Mouse (Mus musculus) ES-E14 (cell line): ENCODE measurements around the gene Ehhadh. TPM values are rescaled to one million over a fixed set of nuclear protein-coding genes. Genes with fewer than 3 reads are reported as not detected.

ENCODE experiments used
- DNase-seq: peaks from one replicate; pipeline ENCODE4 v3.0.0-alpha.2; 2013; ENCODE audit warnings: low read depth, low spot score
- H3K27ac ChIP-seq: 2 replicates; pipeline ENCODE4 v1.5.1; 2012; ENCODE audit warnings: low read depth, mild to moderate bottlenecking, low read length, moderate library complexity, mixed read lengths; ENCODE audit not compliant: poor library complexity, insufficient read depth, severe bottlenecking
- H3K36me3 ChIP-seq: 2 replicates; pipeline ENCODE4 v1.6.1; 2012; ENCODE audit warnings: mild to moderate bottlenecking, low read length, moderate library complexity, mixed read lengths; ENCODE audit not compliant: control insufficient read depth, poor library complexity, insufficient read depth, severe bottlenecking
- H3K4me1 ChIP-seq, 2 experiments: fragments of 150-350 bp in 1 of 2; sonication (generic) in 1 of 2; 2 replicates each; pipeline ENCODE4 v1.6.1; 2012; ENCODE audit warnings: low read length in 2 of 2, mild to moderate bottlenecking in 1 of 2, mixed read lengths in 1 of 2; ENCODE audit not compliant: control insufficient read depth in 2 of 2, insufficient read depth in 2 of 2, poor library complexity in 1 of 2
- H3K4me3 ChIP-seq, 2 experiments: fragments of 150-350 bp in 1 of 2; sonication (generic) in 1 of 2; 2 replicates each; pipeline ENCODE4 v1.5.1; 2012; ENCODE audit warnings: low read length in 2 of 2, low read depth in 1 of 2, mild to moderate bottlenecking in 1 of 2, mixed read lengths in 1 of 2; ENCODE audit not compliant: insufficient read depth in 1 of 2, poor library complexity in 1 of 2, severe bottlenecking in 1 of 2
- H3K9ac ChIP-seq: 2 replicates; pipeline ENCODE4 v1.6.1; 2012; ENCODE audit warnings: low read depth, mild to moderate bottlenecking, low read length, mixed read lengths; ENCODE audit not compliant: poor library complexity, insufficient read depth, severe bottlenecking
- H3K9me3 ChIP-seq: fragments of 150-350 bp; sonication (generic); 2 replicates; pipeline ENCODE4 v1.6.1; 2012; ENCODE audit warnings: low read depth, mild to moderate bottlenecking, low read length; ENCODE audit not compliant: control insufficient read depth, insufficient read depth
- CHD2 ChIP-seq: IDR thresholded peaks from 2 replicates; pipeline ENCODE4 v1.6.1; 2014; ENCODE audit warnings: mild to moderate bottlenecking, low read depth, low read length, inconsistent platforms
- HCFC1 ChIP-seq: IDR thresholded peaks from 2 replicates; pipeline ENCODE4 v1.6.1; 2012; ENCODE audit warnings: low read length, inconsistent platforms, borderline replicate concordance; ENCODE audit not compliant: insufficient read depth
- MAFK ChIP-seq: IDR thresholded peaks from 2 replicates; pipeline ENCODE4 v1.6.1; 2014; ENCODE audit warnings: mild to moderate bottlenecking, low read depth, low read length, inconsistent platforms; ENCODE audit not compliant: insufficient read depth
- ZC3H11A ChIP-seq: IDR thresholded peaks from 2 replicates; pipeline ENCODE4 v1.6.1; 2012; ENCODE audit warnings: low read depth, mild to moderate bottlenecking, inconsistent platforms, low read length, borderline replicate concordance
- ZNF384 ChIP-seq: IDR thresholded peaks from 2 replicates; pipeline ENCODE4 v1.6.1; 2012; ENCODE audit warnings: low read depth, low read length, inconsistent platforms
- in situ Hi-C, 2 experiments: fragments of 600-800 bp; cut with MboI; formaldehyde crosslinking; loops; one replicate each; pipeline ENCODE4 v1.15.1; 2025; ENCODE audit warnings: low sequenced_read_pairs in 2 of 2, inconsistent platforms in 1 of 2; ENCODE audit not compliant: unreplicated experiment in 2 of 2
- total RNA-seq: library from RNA; depleted of rRNA; stranded (reverse); fragments of 300-350 nt; gene quantifications from 2 replicates; pipeline ENCODE4 v1.2.3, GENCODE M21; 2012

Ehhadh gene
- total RNA-seq, 1 experiment = 1.5 TPM

DNA sequence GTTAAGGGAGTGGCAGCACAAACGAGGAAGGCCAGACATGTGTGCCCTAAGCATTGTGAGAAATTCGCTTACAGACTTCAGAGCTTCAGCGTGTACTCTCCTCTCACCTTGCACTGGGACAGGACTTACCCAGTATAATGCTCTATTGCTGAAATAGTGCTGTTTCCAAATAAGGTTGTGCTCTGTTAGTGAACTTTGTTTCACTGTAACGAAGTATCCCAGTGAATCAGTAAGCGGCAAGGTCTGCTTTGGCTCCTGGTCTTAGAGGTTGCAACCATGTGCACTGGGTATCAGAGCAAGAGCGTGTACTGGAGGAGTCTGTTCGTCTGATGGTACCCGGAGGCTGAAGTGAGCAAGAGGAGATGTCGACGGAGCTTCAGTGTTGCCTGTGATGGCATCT, 46.4 kb upstream of the Ehhadh start:
- DNase-seq = no peak
- H3K9ac ChIP-seq = no peak overlapping the region
- H3K4me3 ChIP-seq = no peak overlapping the region
- peaks cover 0 to 6% of the 10 kb centered on the region in 2 experiments; a peak in 1 of 4 replicates for H3K4me1 ChIP-seq
- TF ChIP-seq MAFK (no peak), CHD2 (no peak), HCFC1 (no peak), ZC3H11A (no peak)
- no peaks in the 10 kb centered on the region for H3K36me3 ChIP-seq
- H3K27ac ChIP-seq = no peak overlapping the region
- no peaks in the 10 kb centered on the region for H3K9me3 ChIP-seq
- in situ Hi-C loops = no loop called here

DNA sequence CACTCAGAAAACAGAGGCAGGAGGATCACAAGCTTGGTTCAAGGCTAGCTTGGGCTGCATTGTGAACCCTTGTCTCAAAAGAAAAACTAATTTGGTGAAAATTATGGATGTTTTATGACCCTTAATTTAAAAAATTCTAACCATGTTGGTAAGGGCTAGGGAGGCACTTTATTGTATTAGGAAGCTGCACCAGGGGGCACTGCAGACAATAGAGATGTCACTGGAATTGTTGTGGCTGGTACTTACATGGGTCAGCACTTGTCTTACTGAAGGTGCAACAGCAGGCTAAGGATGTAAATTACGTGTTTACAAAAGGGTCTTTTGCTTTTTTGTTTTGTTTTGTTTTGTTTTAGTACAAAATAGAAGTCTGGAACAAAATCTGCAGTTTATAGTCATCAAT, 45.9 kb upstream of the Ehhadh start:
- DNase-seq = no peak
- Histone ChIP-seq H3K9ac (no peak overlapping the region), H3K9me3 (no peaks in the 10 kb centered on the region), H3K27ac (no peak overlapping the region), H3K4me3 (no peak overlapping the region), H3K4me1 (peaks cover 0 to 6% of the 10 kb centered on the region in 2 experiments; a peak in 1 of 4 replicates), H3K36me3 (no peaks in the 10 kb centered on the region)
- in situ Hi-C loops = no loop called here
- TF ChIP-seq ZNF384 (no peak), ZC3H11A (no peak), CHD2 (no peak), MAFK (no peak), HCFC1 (no peak)

DNA sequence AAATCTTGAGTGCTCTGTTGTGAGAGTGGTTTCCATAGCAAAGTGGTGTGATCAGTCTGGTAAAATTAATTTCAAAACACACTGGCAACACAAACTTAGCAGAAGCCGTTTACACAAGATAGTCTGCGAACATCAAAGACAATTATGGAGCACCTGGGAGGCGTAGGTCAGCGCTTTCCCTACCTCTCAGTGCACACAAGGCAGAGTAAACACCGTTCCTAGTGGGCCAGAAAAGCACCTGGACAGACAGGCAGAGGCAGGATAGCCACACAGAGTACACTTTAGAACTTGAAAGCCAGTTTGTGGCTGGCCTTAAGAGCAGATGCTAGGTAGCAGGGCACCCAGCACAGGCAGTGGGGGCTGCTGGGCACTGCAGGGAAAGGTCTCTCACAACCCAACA, 44.2 kb upstream of the Ehhadh start:
- TF ChIP-seq ZC3H11A (no peak), MAFK (no peak), CHD2 (no peak), ZNF384 (no peak), HCFC1 (no peak)
- H3K4me3 ChIP-seq = no peak overlapping the region
- H3K9me3 ChIP-seq = no peaks in the 10 kb centered on the region
- in situ Hi-C loops = no loop called here
- no peak for DNase-seq
- H3K9ac ChIP-seq = no peak overlapping the region
- H3K4me1 ChIP-seq = peaks cover 0 to 6% of the 10 kb centered on the region in 2 experiments; a peak in 1 of 4 replicates
- no peaks in the 10 kb centered on the region for H3K36me3 ChIP-seq
- no peak overlapping the region for H3K27ac ChIP-seq

DNA sequence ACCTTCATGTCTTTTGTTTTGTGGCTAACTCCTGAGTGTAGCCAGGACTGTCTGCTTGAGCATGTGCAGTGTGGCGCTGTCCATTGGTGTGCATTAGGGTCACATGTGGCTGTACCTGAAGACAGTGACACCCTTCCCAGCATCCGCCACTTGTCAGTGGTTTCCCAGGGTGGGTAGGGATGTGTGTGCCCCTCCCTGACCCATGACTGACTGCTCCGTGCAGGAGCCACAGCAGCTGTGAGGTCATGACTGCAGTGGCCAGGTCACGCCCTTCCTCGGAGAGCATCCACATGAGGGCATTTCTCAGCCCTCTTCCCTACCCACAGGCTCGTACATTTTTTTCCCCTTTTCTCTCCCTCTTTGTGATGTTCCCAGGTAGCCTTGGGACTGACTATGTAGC, 43.2 kb upstream of the Ehhadh start:
- Histone ChIP-seq H3K9ac (no peak overlapping the region), H3K36me3 (no peaks in the 10 kb centered on the region), H3K4me3 (no peak overlapping the region), H3K27ac (no peak overlapping the region; the same call in 1 of the 2 replicates), H3K4me1 (peaks cover 0 to 6% of the 10 kb centered on the region in 2 experiments; a peak in 1 of 4 replicates), H3K9me3 (no peaks in the 10 kb centered on the region)
- DNase-seq = no peak
- in situ Hi-C loops = no loop called here
- TF ChIP-seq MAFK (no peak), CHD2 (no peak), HCFC1 (no peak), ZNF384 (no peak), ZC3H11A (no peak)

DNA sequence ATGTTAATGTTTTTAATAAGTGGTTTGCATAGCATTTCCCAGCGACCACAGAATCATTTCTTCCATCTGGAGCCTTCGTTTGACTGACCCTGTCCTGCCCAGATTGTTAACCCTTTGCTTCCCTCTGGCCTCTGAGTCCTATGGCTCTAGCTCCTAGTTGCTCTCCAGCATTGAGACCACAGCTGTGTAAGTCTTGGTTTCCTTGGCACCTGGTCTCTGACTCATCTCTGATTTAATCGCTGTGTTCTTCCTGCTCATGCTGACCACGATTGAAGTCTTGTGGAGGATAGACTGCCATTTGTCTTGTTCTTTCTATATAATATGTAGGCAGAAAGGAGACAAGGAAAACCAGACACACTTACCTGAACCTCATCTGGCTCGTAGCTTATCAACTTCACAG, 42.1 kb upstream of the Ehhadh start:
- no peak for DNase-seq
- Histone ChIP-seq H3K9ac (no peak overlapping the region), H3K9me3 (no peaks in the 10 kb centered on the region), H3K36me3 (no peaks in the 10 kb centered on the region), H3K4me1 (peaks cover 2 to 6% of the 10 kb centered on the region in 2 experiments; a peak in 1 of 4 replicates), H3K4me3 (no peak overlapping the region), H3K27ac (no peak overlapping the region)
- in situ Hi-C loops = no loop called here
- TF ChIP-seq HCFC1 (no peak), ZC3H11A (no peak), MAFK (no peak), CHD2 (no peak), ZNF384 (no peak)
